Mouse (Mus musculus) limb, embryonic 12.5 days (tissue): ENCODE results near the gene Ear14. TPM values are rescaled to one million over a fixed set of nuclear protein-coding genes. Genes with fewer than 3 reads are reported as not detected.

Experiments used
- polyA plus RNA-seq: library from polyadenylated mRNA; unstranded; fragments of >200 nt; fragmentation: Nextera tagmentation; extraction: Ambion mirVana; gene quantifications from 2 replicates; pipeline ENCODE4 v1.2.1, GENCODE M21; 2016

The Ear14 gene
- polyA plus RNA-seq, 1 experiment from 2014 or later: not detected

Other genes with a start within 250 kb of the Ear14 start
- 0.74 and 0.78 TPM in 2 replicates for gene Pnp2, start 247.4 kb upstream of the Ear14 start, polyA plus RNA-seq
- not detected in 2 replicates for gene Rnase10, start 195.6 kb upstream of the Ear14 start, polyA plus RNA-seq
- not detected in 2 replicates for gene Rnase9, start 161.5 kb upstream of the Ear14 start, polyA plus RNA-seq
- not detected in 2 replicates for gene Rnase11, start 153.2 kb upstream of the Ear14 start, polyA plus RNA-seq
- 0.44 TPM in 1 of 2 replicates, not detected in the other for gene Rnase12, start 145.7 kb upstream of the Ear14 start, polyA plus RNA-seq
- gene Olfr750, start 129.0 kb upstream of the Ear14 start, polyA plus RNA-seq: not detected in 2 replicates
- gene Rnase4, start 112.3 kb upstream of the Ear14 start, polyA plus RNA-seq: 14.1 and 15.8 TPM in 2 replicates
- 3.1 and 3.7 TPM in 2 replicates for gene Ang, start 112.2 kb upstream of the Ear14 start, polyA plus RNA-seq
- not detected in 2 replicates for gene Eddm3b, start 89.0 kb upstream of the Ear14 start, polyA plus RNA-seq
- gene Rnase6, start 79.5 kb upstream of the Ear14 start, polyA plus RNA-seq: 0.33 and 0.51 TPM in 2 replicates
- gene Rnase1, start 56.6 kb upstream of the Ear14 start, polyA plus RNA-seq: not detected in 2 replicates
- gene Rnase2b, start 41.1 kb upstream of the Ear14 start, polyA plus RNA-seq: not detected in 2 replicates
- gene Ang2, start 4.2 kb upstream of the Ear14 start, polyA plus RNA-seq: not detected in 2 replicates
- not detected in 2 replicates for gene Rnase2a, start 52.7 kb downstream of the Ear14 start, polyA plus RNA-seq
- gene Gm7247, start 158.4 kb downstream of the Ear14 start, polyA plus RNA-seq: not detected in 2 replicates
- not detected in 2 replicates for gene Vmn2r88, start 207.4 kb downstream of the Ear14 start, polyA plus RNA-seq
- not detected in 2 replicates for gene Vmn2r89, start 248.5 kb downstream of the Ear14 start, polyA plus RNA-seq